Mouse (Mus musculus) cerebellum, adult 2 months (tissue): ENCODE data around the gene Cdipt.

Experiments used
- CTCF ChIP-seq: fragments of 200-500 bp; IDR thresholded peaks from 2 replicates; pipeline ENCODE4 v1.5.1; 2011; ENCODE audit warnings: low read depth, mild to moderate bottlenecking, control low read depth, low read length, moderate library complexity, borderline replicate concordance; ENCODE audit not compliant: insufficient read depth
- POLR2A ChIP-seq: fragments of 200-500 bp; IDR thresholded peaks from 2 replicates; pipeline ENCODE4 v1.6.1; 2011; ENCODE audit warnings: low read length, control low read depth, borderline replicate concordance; ENCODE audit not compliant: insufficient read depth

- TF ChIP-seq POLR2A (peak; percentile 5; the same call in 1 of the 2 replicates), CTCF (no peak)
These were observed 44.8 kb downstream of the Cdipt start for GRCm38 (mm10) chr7:127020491-127020890.
